Mouse (Mus musculus): ENCODE measurements around the gene Slc35f4. TPM values are rescaled to one million over a fixed set of nuclear protein-coding genes. Genes with fewer than 3 reads are reported as not detected.
"Not testable (repeated sequence)": the region's sequence is repeated elsewhere in the genome, so short reads cannot be mapped to it uniquely, and the experiment has no call there.

Slc35f4 gene
- polyA plus RNA-seq, 1 experiment: not detected

DNA sequence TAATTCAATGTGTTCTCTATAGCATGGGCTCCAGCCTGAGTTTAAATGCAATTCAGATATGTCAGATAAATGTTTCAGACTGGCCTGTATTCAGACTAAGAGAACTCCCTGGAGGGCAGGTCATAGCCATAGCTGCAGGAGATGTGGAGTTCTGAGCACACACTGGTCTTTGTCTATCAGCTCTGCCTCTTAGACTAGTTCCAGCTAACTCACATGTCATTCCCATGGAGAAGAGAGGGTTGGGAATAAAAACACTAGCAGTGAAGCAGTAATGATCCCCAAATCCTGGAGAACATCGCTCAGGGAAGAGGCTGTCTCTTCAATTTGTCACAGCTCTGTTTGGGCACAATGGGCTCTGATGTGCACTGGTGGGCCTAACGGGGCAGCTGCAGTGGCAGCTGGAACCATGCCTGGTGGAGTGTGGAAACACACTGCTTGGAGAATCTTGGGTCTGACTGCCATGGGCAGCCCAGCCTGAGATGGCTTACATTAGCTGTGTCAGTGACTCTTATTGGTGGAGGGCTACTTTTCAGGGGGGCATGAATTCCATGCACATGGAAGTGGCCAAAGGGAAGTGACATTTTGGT lies 223.5 kb downstream of the Slc35f4 start:
- no peak for TF ChIP-seq POLR2A (IDR thresholded peaks at IDR 0.05; ENCODE audit: insufficient read depth, low read depth, low read length)
- TF ChIP-seq CTCF (IDR thresholded peaks at IDR 0.05; ENCODE audit: insufficient read depth, low read depth, low read length): no peak
- Histone ChIP-seq H3K4me3 (ENCODE audit: insufficient read depth, low read depth, low read length) (no peak overlapping the region), H3K27ac (ENCODE audit: insufficient read depth, low read depth, low read length) (no peak overlapping the region), H3K4me1 (ENCODE audit: control insufficient read depth, insufficient read depth, low read length) (peaks cover 9% of the 10 kb centered on the region)
- WGBS: 52% methylated on average over 2 of the region's 2 CpGs

DNA sequence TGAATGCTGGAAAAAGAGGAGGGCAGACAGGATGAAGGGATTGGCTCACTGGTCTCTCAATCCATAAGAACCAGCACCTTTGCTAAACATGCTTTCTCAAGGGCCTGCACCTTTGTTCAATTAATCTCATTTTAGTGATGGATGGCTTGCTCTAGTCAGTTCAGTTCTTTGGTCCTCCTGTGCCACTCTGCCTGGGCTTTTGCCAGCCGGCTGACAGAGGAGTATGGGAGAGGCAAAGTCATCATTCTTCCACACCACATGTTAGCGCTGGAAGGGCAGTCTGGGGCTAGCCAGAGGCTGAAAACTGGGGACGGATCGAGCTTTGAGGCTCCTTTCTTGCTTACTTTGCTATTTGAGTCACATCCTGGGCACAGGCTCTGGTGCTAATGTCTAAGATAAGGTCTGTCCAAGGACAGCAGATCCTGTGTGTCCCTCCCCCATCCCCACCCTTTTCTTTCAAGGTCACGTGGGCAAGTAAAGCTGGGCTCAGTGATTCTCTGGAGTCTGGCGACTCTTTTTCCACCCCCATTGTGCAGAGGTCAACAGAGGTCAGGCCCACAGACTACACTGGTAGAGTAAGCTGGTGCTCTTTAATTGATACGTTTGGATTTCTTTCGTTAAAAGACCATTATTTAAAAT lies 224.7 kb downstream of the Slc35f4 start:
- 61% methylated on average over 8 of the region's 8 CpGs for WGBS

DNA sequence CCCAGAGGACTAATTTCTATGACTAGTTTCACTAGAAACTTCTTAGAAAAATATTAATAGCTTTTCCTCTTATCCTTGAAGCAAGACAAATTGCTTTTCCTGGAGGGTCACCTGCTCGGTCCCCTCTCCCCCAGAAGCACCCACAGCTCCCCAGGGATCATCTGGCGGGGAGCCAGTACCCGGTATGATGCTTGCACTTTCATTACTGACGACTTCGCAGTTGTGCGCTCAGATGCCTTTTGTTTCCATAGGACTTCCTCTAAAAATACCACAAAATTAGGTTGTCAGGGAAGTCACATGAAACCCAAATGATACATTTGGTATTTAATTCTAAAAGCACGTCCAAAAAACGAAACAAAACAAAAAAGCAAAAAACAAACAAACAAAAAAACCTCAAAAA lies 225.5 kb downstream of the Slc35f4 start:
- Histone ChIP-seq H3K27ac (ENCODE audit: insufficient read depth, low read depth, low read length) (no peak overlapping the region), H3K4me1 (ENCODE audit: control insufficient read depth, insufficient read depth, low read length) (peaks cover 9% of the 10 kb centered on the region), H3K4me3 (ENCODE audit: insufficient read depth, low read depth, low read length) (no peak overlapping the region)
- TF ChIP-seq CTCF (IDR thresholded peaks at IDR 0.05; ENCODE audit: insufficient read depth, low read depth, low read length): no peak
- no peak for TF ChIP-seq POLR2A (IDR thresholded peaks at IDR 0.05; ENCODE audit: insufficient read depth, low read depth, low read length)
- WGBS: 18% methylated on average over 8 of the region's 8 CpGs

More for the DNA sequence above, 224.7 kb downstream of the Slc35f4 start:
- Histone ChIP-seq H3K4me3 (ENCODE audit: insufficient read depth, low read depth, low read length) (no peak overlapping the region), H3K4me1 (ENCODE audit: control insufficient read depth, insufficient read depth, low read length) (peaks cover 9% of the 10 kb centered on the region), H3K27ac (ENCODE audit: insufficient read depth, low read depth, low read length) (peak overlapping the region; percentile 82)
- TF ChIP-seq CTCF (IDR thresholded peaks at IDR 0.05; ENCODE audit: insufficient read depth, low read depth, low read length) (no peak), POLR2A (IDR thresholded peaks at IDR 0.05; ENCODE audit: insufficient read depth, low read depth, low read length) (no peak)

DNA sequence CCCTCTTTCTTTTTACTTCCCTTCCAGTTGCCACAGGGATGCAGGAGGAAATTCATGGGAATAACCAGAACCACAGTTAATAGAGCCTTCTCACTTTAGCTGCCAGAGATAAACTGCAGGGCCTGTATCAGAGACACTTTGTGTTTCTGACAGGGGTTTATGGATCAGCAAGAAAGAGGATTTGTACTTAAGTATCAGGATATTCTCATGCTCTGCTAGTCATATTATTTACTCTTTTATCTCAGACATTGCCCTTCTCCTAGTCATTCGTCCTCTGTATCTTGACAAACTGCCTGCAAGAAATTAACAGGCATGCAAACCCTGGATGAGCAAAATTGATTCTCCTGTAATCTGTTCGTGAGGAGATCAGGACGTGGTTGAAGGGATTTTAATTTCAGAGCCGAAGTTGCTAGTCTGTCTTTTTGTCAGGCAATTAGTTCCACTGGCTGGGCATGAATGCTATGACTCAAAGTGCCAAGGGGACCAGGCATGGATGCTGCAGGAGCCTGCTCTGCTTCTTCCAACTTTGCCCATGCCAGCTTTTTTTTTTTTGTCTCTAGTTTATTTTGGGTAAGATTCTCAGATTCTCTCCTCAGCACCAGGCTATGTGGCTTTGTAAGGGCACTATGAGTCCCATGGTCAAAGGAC lies 231.9 kb downstream of the Slc35f4 start:
- no peak overlapping the region for H3K27ac ChIP-seq (ENCODE audit: insufficient read depth, low read depth, low read length)
- H3K4me3 ChIP-seq (ENCODE audit: insufficient read depth, low read depth, low read length): no peak overlapping the region
- H3K4me1 ChIP-seq (ENCODE audit: control insufficient read depth, insufficient read depth, low read length): no peaks in the 10 kb centered on the region
- TF ChIP-seq CTCF (IDR thresholded peaks at IDR 0.05; ENCODE audit: insufficient read depth, low read depth, low read length) (no peak), POLR2A (IDR thresholded peaks at IDR 0.05; ENCODE audit: insufficient read depth, low read depth, low read length) (no peak)
- 33% methylated on average over 4 of the region's 4 CpGs for WGBS

DNA sequence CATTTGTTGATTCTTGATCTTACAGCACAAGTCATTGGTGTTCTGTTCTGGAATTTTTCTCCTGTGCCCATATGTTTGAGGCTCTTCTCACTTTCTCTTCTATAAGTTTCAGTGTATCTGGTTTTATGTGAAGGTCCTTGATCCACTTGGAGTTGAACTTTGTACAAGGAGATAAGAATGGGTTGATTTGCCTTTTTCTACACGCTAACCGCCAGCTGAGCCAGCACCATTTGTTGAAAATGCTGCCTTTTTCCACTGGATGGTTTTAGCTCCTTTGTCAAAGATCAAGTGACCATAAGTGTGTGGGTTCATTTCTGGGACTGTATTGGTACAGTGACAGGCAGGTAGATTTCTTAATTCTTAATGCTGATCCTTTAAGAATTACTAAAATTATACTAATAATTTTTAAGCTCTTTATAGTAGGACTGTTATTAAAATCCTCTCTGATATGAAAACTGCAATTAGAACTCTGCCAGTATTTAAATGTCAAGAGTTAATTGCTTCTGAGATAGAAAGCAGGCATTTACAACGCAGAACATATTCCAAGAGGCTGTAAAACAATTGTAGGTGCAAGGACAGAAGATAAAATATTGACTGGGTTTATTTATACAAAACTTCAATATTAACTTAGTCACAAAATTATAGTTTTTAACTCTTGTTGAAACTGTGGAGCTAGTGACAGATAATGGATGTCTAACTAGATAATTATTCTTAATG lies 235.7 kb downstream of the Slc35f4 start:
- H3K4me1 ChIP-seq (ENCODE audit: control insufficient read depth, insufficient read depth, low read length): no peaks in the 10 kb centered on the region
- H3K27ac ChIP-seq (ENCODE audit: insufficient read depth, low read depth, low read length): no peak overlapping the region
- WGBS: 88% methylated on average over 3 of the region's 3 CpGs
- H3K4me3 ChIP-seq (ENCODE audit: insufficient read depth, low read depth, low read length): no peak overlapping the region
- TF ChIP-seq CTCF (IDR thresholded peaks at IDR 0.05; ENCODE audit: insufficient read depth, low read depth, low read length): no peak
- no peak for TF ChIP-seq POLR2A (IDR thresholded peaks at IDR 0.05; ENCODE audit: insufficient read depth, low read depth, low read length)

DNA sequence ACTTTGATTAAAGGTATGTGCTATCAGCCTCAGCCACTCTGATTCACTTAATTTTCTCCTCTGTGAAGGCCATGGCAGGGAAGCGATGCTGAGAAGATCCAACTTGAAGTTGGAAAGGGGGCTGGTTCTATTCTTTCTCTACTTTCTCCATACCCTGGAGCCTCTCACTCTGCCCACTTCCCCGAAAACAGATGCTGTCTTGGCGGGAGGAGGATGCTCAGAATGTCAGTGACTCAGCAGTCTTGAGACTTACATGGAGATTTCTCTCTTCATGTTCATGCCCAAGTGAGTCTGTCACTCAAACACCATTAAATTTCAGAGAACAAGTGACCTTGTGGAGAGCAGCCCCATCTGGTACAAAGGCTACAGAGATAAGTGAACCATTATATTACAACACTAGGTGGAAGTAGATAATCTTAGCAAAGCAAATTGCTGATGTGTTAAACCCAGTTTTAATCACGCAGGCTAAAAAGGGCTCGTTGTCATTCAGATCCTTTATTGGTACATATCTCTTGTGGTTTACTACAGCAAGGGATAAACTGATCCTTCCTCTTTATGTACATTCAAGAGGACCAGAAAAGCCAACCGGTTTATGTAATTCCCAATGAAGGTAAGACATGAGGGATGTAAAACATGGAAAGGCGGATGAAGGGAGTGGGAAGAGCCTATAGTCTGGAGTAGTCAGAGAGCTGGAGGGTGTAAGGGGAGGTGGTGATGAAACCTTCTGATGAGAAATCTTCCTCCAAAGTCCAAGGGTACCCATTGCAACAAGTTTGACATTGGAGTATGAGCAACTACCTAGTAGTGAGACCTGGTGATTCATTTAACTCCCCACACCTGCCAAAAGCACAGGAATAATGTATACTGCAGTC lies 241.8 kb downstream of the Slc35f4 start:
- H3K4me3 ChIP-seq (ENCODE audit: insufficient read depth, low read depth, low read length): no peak overlapping the region
- 75% methylated on average over 7 of the region's 7 CpGs for WGBS

DNA sequence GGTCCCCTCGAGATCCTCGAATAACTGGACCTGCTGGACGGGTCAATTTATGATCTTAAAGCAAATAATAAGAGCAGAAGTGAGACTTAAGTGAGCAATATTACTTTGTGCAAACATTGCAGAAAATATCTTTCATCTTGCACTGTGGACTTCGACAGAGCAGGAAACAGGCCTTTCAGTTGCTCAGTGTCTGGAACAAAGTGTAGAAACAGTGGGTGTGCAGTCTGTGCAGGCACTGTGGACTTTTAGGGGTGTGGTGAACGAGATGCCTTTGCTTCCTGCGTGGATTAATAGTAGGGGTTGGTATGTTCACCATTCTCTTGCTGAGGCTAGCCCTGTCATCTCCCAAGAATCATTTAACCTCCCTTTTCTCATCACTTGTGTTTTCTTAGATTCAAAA lies 247.0 kb downstream of the Slc35f4 start:
- Histone ChIP-seq H3K4me3 (ENCODE audit: insufficient read depth, low read depth, low read length) (no peak overlapping the region), H3K4me1 (ENCODE audit: control insufficient read depth, insufficient read depth, low read length) (no peaks in the 10 kb centered on the region), H3K27ac (ENCODE audit: insufficient read depth, low read depth, low read length) (no peak overlapping the region)
- 76% methylated on average over 6 of the region's 6 CpGs for whole genome bisulfite sequencing
- TF ChIP-seq POLR2A (IDR thresholded peaks at IDR 0.05; ENCODE audit: insufficient read depth, low read depth, low read length): no peak
- no peak for TF ChIP-seq CTCF (IDR thresholded peaks at IDR 0.05; ENCODE audit: insufficient read depth, low read depth, low read length)

More for the DNA sequence above, 241.8 kb downstream of the Slc35f4 start:
- no peak overlapping the region for H3K27ac ChIP-seq (ENCODE audit: insufficient read depth, low read depth, low read length)
- TF ChIP-seq CTCF (IDR thresholded peaks at IDR 0.05; ENCODE audit: insufficient read depth, low read depth, low read length) (no peak), POLR2A (IDR thresholded peaks at IDR 0.05; ENCODE audit: insufficient read depth, low read depth, low read length) (no peak)
- no peaks in the 10 kb centered on the region for H3K4me1 ChIP-seq (ENCODE audit: control insufficient read depth, insufficient read depth, low read length)

DNA sequence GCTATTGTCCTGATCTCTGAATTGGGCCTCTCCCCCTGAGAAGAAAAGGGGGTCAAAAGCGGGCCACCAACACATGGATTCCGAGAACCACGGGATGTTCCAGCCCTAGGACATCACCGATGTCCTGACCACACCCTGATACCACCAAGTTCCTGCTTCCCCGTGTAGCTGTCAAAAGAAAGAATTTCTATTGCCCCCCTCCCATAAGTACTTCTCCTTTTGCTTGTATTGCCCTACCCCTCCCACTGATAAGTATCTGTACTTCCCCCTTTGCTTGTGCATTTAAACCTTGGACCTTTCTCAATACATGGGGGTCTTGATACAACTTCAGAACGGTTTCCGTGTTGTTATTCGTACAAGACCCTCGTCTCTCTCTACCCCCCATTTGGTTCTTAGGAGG lies 247.4 kb downstream of the Slc35f4 start:
- not testable (repeated sequence) for H3K4me1 ChIP-seq (ENCODE audit: control insufficient read depth, insufficient read depth, low read length); H3K4me3 ChIP-seq (ENCODE audit: insufficient read depth, low read depth, low read length); H3K27ac ChIP-seq (ENCODE audit: insufficient read depth, low read depth, low read length)
- 94% methylated on average over 9 of the region's 9 CpGs for WGBS

All from olfactory bulb, adult 2 months (tissue).